ENCODE assay signal across 8 mouse cellular contexts in the genomic region with DNA sequence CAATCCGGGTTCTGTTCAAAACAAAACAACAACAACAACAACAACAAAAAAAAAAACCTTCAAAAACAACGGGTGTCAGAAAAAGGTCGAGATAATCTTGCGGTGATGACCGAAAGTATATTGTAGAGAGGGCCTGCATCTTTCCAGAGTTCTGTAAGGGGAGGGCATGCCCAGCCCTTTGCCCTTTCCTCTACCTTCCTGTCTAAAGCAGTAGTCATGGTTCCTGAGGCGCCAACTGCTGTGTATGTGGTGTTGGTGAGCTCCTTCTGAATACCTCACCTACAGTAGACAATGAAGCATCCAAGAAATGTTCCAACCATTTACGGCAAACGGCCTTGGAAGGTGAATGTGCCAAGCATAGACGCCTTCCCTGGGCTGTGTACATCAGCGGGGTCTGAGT. TPM values are rescaled to one million over a fixed set of nuclear protein-coding genes. Genes with fewer than 3 reads are reported as not detected.
A peak's percentile ranks its signal among the peaks of the same experiment; 100 is the strongest.
DNase-seq lines count a peak whose midpoint lies in the region; ATAC-seq and TF ChIP-seq lines count a peak whose summit lies in the region.

No protein-coding gene starts in this region.

- H3K27ac ChIP-seq in left cerebral cortex, adult 2 months, result peak overlapping the region; percentile 82
- H3K27ac ChIP-seq in embryonic facial prominence, embryonic 13.5 days, result peak overlapping the region; percentile 87; the same call in 1 of the 2 replicates
- 0 out of 2 replicates have a peak overlapping the region, but pooled peaks have one; percentile 83 for H3K27ac ChIP-seq in intestine, postnatal 0 days (ENCODE audit: low read depth, low read length)
- peak overlapping the region; percentile 96 for H3K27ac ChIP-seq in neural tube, embryonic 13.5 days (replicated peaks)

- ATAC-seq in embryonic facial prominence, embryonic 13.5 days (ENCODE audit: insufficient number of reproducible peaks, insufficient read depth, low FRiP score, low TSS enrichment, low read depth), result no peak
- ATAC-seq in intestine, postnatal 0 days, result no peak
- ATAC-seq in neural tube, embryonic 13.5 days (ENCODE audit: low read depth), result peak; percentile 15; the same call in 1 of the 2 replicates
- no peak for ATAC-seq in cerebellum, adult (ENCODE audit: insufficient number of reproducible peaks, low FRiP score, low TSS enrichment)

- WGBS in embryonic facial prominence, embryonic 13.5 days, result 38% methylated on average over 10 of the region's 10 CpGs
- WGBS in intestine, postnatal 0 days, result 41% methylated on average over 10 of the region's 10 CpGs
- 40% methylated on average over 10 of the region's 10 CpGs for WGBS in neural tube, embryonic 13.5 days

- no peaks in the 10 kb centered on the region for H3K9me3 ChIP-seq in embryonic facial prominence, embryonic 13.5 days
- no peaks in the 10 kb centered on the region for H3K9me3 ChIP-seq in intestine, postnatal 0 days (ENCODE audit: control insufficient read depth)
- no peaks in the 10 kb centered on the region for H3K9me3 ChIP-seq in neural tube, embryonic 13.5 days

- H3K27me3 ChIP-seq in embryonic facial prominence, embryonic 13.5 days, result no peaks in the 10 kb centered on the region
- no peaks in the 10 kb centered on the region for H3K27me3 ChIP-seq in intestine, postnatal 0 days (replicated peaks; ENCODE audit: control insufficient read depth, insufficient read depth, low read length)
- no peaks in the 10 kb centered on the region for H3K27me3 ChIP-seq in neural tube, embryonic 13.5 days

- peak overlapping the region; percentile 92 for H3K9ac ChIP-seq in embryonic facial prominence, embryonic 13.5 days
- H3K9ac ChIP-seq in intestine, postnatal 0 days (ENCODE audit: low read depth, low read length), result peak overlapping the region; percentile 70
- H3K9ac ChIP-seq in neural tube, embryonic 13.5 days, result peak overlapping the region; percentile 96

- H3K4me1 ChIP-seq in embryonic facial prominence, embryonic 13.5 days, result peaks cover 26% of the 10 kb centered on the region
- H3K4me1 ChIP-seq in intestine, postnatal 0 days (replicated peaks; ENCODE audit: control insufficient read depth, insufficient read depth, low read length), result peaks cover 5% of the 10 kb centered on the region; the same call in 1 of the 2 replicates
- peaks cover 43% of the 10 kb centered on the region for H3K4me1 ChIP-seq in neural tube, embryonic 13.5 days (replicated peaks)

- intact Hi-C loops in left cerebral cortex, adult 2 months (cut with DNase I), result no loop called here
- intact Hi-C loops in left cerebral cortex, postnatal 10 days (cut with DNase I), result no loop called here

- TF ChIP-seq CTCF in left cerebral cortex, adult 2 months (IDR thresholded peaks at IDR 0.05), result no peak
- TF ChIP-seq CTCF in intestine, postnatal 0 days (IDR thresholded peaks at IDR 0.05; ENCODE audit: low read depth), result no peak

- DNase-seq in left cerebral cortex, adult 2 months (ENCODE audit: extremely low spot score in 1 of 2, low spot score in 2 of 2), result no peak
- no peak for DNase-seq in left cerebral cortex, postnatal 10 days (ENCODE audit: extremely low spot score in 1 of 2, low spot score in 2 of 2)
- no peak for DNase-seq in urinary bladder, adult 2 months (ENCODE audit: low spot score)
- DNase-seq in Muller cell, postnatal 12 days (ENCODE audit: inconsistent ontology term), result no peak

- peak overlapping the region; percentile 87 for H3K4me3 ChIP-seq in left cerebral cortex, adult 2 months
- H3K4me3 ChIP-seq in embryonic facial prominence, embryonic 13.5 days, result peak overlapping the region; percentile 86
- H3K4me3 ChIP-seq in intestine, postnatal 0 days (ENCODE audit: low read depth, low read length), result peak overlapping the region; percentile 73
- peak overlapping the region; percentile 91 for H3K4me3 ChIP-seq in neural tube, embryonic 13.5 days

- peaks cover 2% of the 10 kb centered on the region; the same call in 1 of the 2 replicates for H3K36me3 ChIP-seq in embryonic facial prominence, embryonic 13.5 days
- H3K36me3 ChIP-seq in intestine, postnatal 0 days (ENCODE audit: control insufficient read depth, insufficient read depth), result no peaks in the 10 kb centered on the region
- no peaks in the 10 kb centered on the region for H3K36me3 ChIP-seq in neural tube, embryonic 13.5 days

- peak overlapping the region; percentile 73 for H3K4me2 ChIP-seq in embryonic facial prominence, embryonic 13.5 days
- peak overlapping the region; percentile 92 for H3K4me2 ChIP-seq in intestine, postnatal 0 days (replicated peaks; ENCODE audit: low read depth)
- H3K4me2 ChIP-seq in neural tube, embryonic 13.5 days, result peak overlapping the region; percentile 78

RNA-seq across cellular contexts. Expression of a gene that starts 0.5 kb away (rescaled TPM):
- 10 to 100 TPM; 33.6 to 36.1 TPM for total RNA-seq in left cerebral cortex, adult 2 months (2021)
- total RNA-seq in left cerebral cortex, postnatal 10 days (2021), result 10 to 100 TPM; 63.5 to 70.4 TPM
- 49.5 and 52.7 TPM in 2 replicates for polyA plus RNA-seq in embryonic facial prominence, embryonic 13.5 days (2015; fragmentation: Nextera tagmentation; extraction: Ambion mirVana)
- polyA plus RNA-seq in intestine, postnatal 0 days (2015; fragmentation: Nextera tagmentation; extraction: Ambion mirVana), result 23.2 and 24.5 TPM in 2 replicates
- 139 and 157 TPM in 2 replicates for polyA plus RNA-seq in neural tube, embryonic 13.5 days (2015; fragmentation: Nextera tagmentation; extraction: Ambion mirVana)
- 18.6 and 21.8 TPM in 2 replicates for polyA plus RNA-seq in urinary bladder, adult 2 months (2012; rRNA removed)
